Mouse (Mus musculus) ES-Bruce4 (cell line): ENCODE measurements at regions not wholly inside any gene's neighbourhood (a gene's known extent, or its start where the extent isn't known, plus 50 kb on each side); places are given as distances from the start of the nearest gene placed in this dataset.

Source experiments
- H3K27ac ChIP-seq: 2 replicates; pipeline ENCODE4 v1.5.1; 2012; ENCODE audit warnings: low read length, inconsistent platforms; ENCODE audit not compliant: insufficient read depth
- H3K27me3 ChIP-seq: 2 replicates; pipeline ENCODE4 v1.6.1; 2012; ENCODE audit warnings: mild to moderate bottlenecking, low read length, inconsistent platforms; ENCODE audit not compliant: control insufficient read depth, poor library complexity, insufficient read depth, severe bottlenecking
- H3K36me3 ChIP-seq: 2 replicates; pipeline ENCODE4 v1.6.1; 2012; ENCODE audit warnings: inconsistent platforms, mild to moderate bottlenecking, low read length, moderate library complexity; ENCODE audit not compliant: control insufficient read depth, poor library complexity, insufficient read depth, severe bottlenecking
- H3K4me1 ChIP-seq: one replicate; pipeline ENCODE4 v1.8.1; 2011; ENCODE audit warnings: low read length; ENCODE audit not compliant: control insufficient read depth, insufficient read depth
- H3K4me3 ChIP-seq: 2 replicates; pipeline ENCODE4 v1.5.1; 2011; ENCODE audit warnings: low read depth, mild to moderate bottlenecking, low read length
- H3K9ac ChIP-seq: 2 replicates; pipeline ENCODE4 v1.6.1; 2012; ENCODE audit warnings: low read depth, mild to moderate bottlenecking, inconsistent platforms; ENCODE audit not compliant: poor library complexity, severe bottlenecking
- H3K9me3 ChIP-seq: replicated peaks from 2 replicates; pipeline ENCODE4 v1.6.1; 2012; ENCODE audit warnings: mild to moderate bottlenecking, low read length, inconsistent platforms; ENCODE audit not compliant: control insufficient read depth, poor library complexity, insufficient read depth, severe bottlenecking
- CTCF ChIP-seq: IDR thresholded peaks from one replicate; pipeline ENCODE4 v1.8.1; 2011; ENCODE audit warnings: low read depth, low read length
- EP300 ChIP-seq: IDR thresholded peaks from 2 replicates; pipeline ENCODE4 v1.6.1; 2011; ENCODE audit warnings: low read depth, low read length; ENCODE audit not compliant: insufficient read depth
- POLR2A ChIP-seq: IDR thresholded peaks from one replicate; pipeline ENCODE4 v1.8.1; 2011; ENCODE audit warnings: low read length; ENCODE audit not compliant: insufficient read depth

- H3K4me3 ChIP-seq: no peak overlapping the region
- TF ChIP-seq EP300 (no peak), CTCF (peak; percentile 7)
- no peaks in the 10 kb centered on the region for H3K4me1 ChIP-seq
Observed at GRCm38 (mm10) chr19:54257889-54258288, 213.9 kb downstream of the Adra2a start.

GRCm38 (mm10) chr19:54259175-54259574 lies 215.2 kb downstream of the Adra2a start:
- Histone ChIP-seq H3K9ac (no peak overlapping the region), H3K27ac (no peak overlapping the region), H3K4me1 (no peaks in the 10 kb centered on the region), H3K9me3 (no peaks in the 10 kb centered on the region), H3K27me3 (no peaks in the 10 kb centered on the region), H3K4me3 (no peak overlapping the region), H3K36me3 (no peaks in the 10 kb centered on the region)
- TF ChIP-seq EP300 (no peak), POLR2A (no peak), CTCF (no peak)

More at GRCm38 (mm10) chr19:54257889-54258288, 213.9 kb downstream of the Adra2a start:
- Histone ChIP-seq H3K36me3 (no peaks in the 10 kb centered on the region), H3K27me3 (no peaks in the 10 kb centered on the region), H3K27ac (no peak overlapping the region), H3K9ac (no peak overlapping the region), H3K9me3 (no peaks in the 10 kb centered on the region)

- H3K4me3 ChIP-seq: no peak overlapping the region
- TF ChIP-seq CTCF: no peak
- TF ChIP-seq EP300: no peak
- TF ChIP-seq POLR2A: no peak
Observed at GRCm38 (mm10) chr19:54277368-54277767, 233.4 kb downstream of the Adra2a start.

GRCm38 (mm10) chr19:54285481-54285880 lies 241.5 kb downstream of the Adra2a start:
- peaks cover 6% of the 10 kb centered on the region; the same call in 1 of the 2 replicates for H3K9me3 ChIP-seq
- H3K36me3 ChIP-seq: no peaks in the 10 kb centered on the region
- no peaks in the 10 kb centered on the region for H3K27me3 ChIP-seq
- no peaks in the 10 kb centered on the region for H3K4me1 ChIP-seq
- H3K4me3 ChIP-seq: no peak overlapping the region
- H3K27ac ChIP-seq: no peak overlapping the region
- no peak for TF ChIP-seq EP300
- TF ChIP-seq CTCF: no peak
- TF ChIP-seq POLR2A: no peak
- no peak overlapping the region for H3K9ac ChIP-seq

More at GRCm38 (mm10) chr19:54277368-54277767, 233.4 kb downstream of the Adra2a start:
- no peak overlapping the region for H3K27ac ChIP-seq
- no peak overlapping the region for H3K9ac ChIP-seq
- H3K4me1 ChIP-seq: no peaks in the 10 kb centered on the region
- no peaks in the 10 kb centered on the region for H3K27me3 ChIP-seq
- H3K36me3 ChIP-seq: no peaks in the 10 kb centered on the region
- 0 out of 2 replicates have a peak, but pooled peaks cover 2% of the 10 kb centered on the region for H3K9me3 ChIP-seq

- no peak overlapping the region for H3K4me3 ChIP-seq
- H3K36me3 ChIP-seq: no peaks in the 10 kb centered on the region
- no peaks in the 10 kb centered on the region for H3K27me3 ChIP-seq
- H3K27ac ChIP-seq: no peak overlapping the region
- TF ChIP-seq EP300 (no peak), CTCF (no peak), POLR2A (no peak)
- no peaks in the 10 kb centered on the region for H3K9me3 ChIP-seq
- no peaks in the 10 kb centered on the region for H3K4me1 ChIP-seq
- no peak overlapping the region for H3K9ac ChIP-seq
Observed at GRCm38 (mm10) chr19:54297663-54298388, 253.9 kb downstream of the Adra2a start.

GRCm38 (mm10) chr19:54311289-54311688 lies 267.3 kb downstream of the Adra2a start:
- Histone ChIP-seq H3K9ac (no peak overlapping the region), H3K4me3 (no peak overlapping the region), H3K27me3 (no peaks in the 10 kb centered on the region), H3K36me3 (no peaks in the 10 kb centered on the region), H3K9me3 (peaks cover 21% of the 10 kb centered on the region), H3K27ac (no peak overlapping the region), H3K4me1 (no peaks in the 10 kb centered on the region)
- no peak for TF ChIP-seq POLR2A
- TF ChIP-seq EP300: no peak
- no peak for TF ChIP-seq CTCF
